Mouse (Mus musculus) heart, postnatal 14 days (tissue): ENCODE data around the gene Ncoa6. TPM values are rescaled to one million over a fixed set of nuclear protein-coding genes. Genes with fewer than 3 reads are reported as not detected.

Experiments used
- DNase-seq, 2 experiments: peaks; one replicate each; pipeline ENCODE4 v3.0.0; 2021 to 2022
- intact Hi-C: fragments of 180-260 bp; cut with DNase I; formaldehyde crosslinking; loops from one replicate; pipeline ENCODE4 v1.15.1; 2025
- total RNA-seq, 2 experiments: library from RNA; stranded (reverse); gene quantifications; 2 replicates each; pipeline ENCODE4 v1.2.3; 2021

The Ncoa6 gene
- total RNA-seq, 2 experiments from 2014 or later: 33.4 to 34.7 TPM

GRCm38 (mm10) chr2:155443446-155443845, 30.2 kb downstream of the Ncoa6 start:
- intact Hi-C loops: no loop called here
- DNase-seq: no peak

GRCm38 (mm10) chr2:155442916-155443315, 30.8 kb downstream of the Ncoa6 start:
- no peak for DNase-seq
- intact Hi-C loops: no loop called here

DNA sequence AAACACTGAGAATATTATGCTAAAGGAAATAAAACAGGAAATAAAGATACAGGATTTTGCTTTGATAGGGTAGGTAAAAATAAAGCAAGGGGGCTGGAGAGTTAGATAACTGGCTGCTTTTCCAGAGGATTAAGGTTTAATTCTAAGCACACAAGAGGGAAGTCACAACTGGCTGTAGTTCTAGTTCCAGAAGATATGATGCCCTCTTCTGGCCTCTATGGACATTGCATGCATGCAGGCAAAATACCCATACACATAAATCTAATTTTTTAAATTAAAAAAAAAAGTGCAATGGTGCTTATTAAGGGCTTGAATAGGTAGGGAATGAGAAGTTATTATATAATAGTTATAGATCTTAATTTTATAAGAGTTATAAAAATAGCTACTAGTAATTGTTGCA, 37.2 kb downstream of the Ncoa6 start:
- peak in 1 of 2 experiments; percentile 23 for DNase-seq
- intact Hi-C loops: no loop called here

DNA sequence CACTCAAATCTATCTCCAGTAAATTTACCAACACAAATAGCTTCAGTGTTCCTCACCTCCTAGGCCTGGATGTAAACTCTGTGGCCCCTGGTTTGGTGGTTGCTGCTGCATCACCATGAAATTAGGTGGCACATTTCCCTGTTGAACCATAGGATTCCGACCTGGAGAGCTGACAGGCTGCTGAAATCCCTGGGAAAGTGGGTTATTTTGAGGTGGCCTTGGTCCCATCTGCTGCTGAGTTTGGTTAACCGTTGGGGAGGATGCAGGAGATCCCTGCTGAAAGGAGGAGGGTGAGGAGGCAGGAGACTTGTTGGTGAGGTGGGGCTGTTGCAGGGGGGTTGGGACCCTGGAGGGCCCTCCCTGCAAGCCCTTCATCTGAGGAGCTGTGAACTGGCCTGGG, 52.8 kb downstream of the Ncoa6 start:
- no peak for DNase-seq
- intact Hi-C loops: no loop called here

- DNase-seq: no peak
- intact Hi-C loops: no loop called here
Observed at GRCm38 (mm10) chr2:155404635-155405034, 69.1 kb downstream of the Ncoa6 start.

DNA sequence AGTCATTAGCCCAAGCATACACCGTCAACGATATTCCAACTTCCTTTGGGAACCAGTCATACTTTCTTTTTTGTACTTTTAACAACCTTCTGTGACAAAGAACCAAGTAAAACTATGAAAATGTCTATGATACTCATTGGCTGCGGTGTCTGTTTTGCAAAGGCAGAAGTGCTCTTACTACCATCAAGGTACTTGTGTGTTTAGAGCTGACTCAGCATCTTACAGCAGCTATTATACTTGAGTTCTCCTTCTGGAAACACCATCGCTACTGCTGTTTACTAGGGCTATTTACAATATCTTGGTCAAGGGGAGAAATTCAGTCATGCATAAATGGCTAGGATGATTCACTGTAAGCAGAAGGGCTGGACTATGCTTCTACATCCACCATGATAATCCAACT, 71.8 kb downstream of the Ncoa6 start:
- intact Hi-C loops: no loop called here

GRCm38 (mm10) chr2:155400276-155400675, 73.4 kb downstream of the Ncoa6 start:
- no peak for DNase-seq
- intact Hi-C loops: no loop called here

More for the DNA sequence above, 71.8 kb downstream of the Ncoa6 start:
- DNase-seq: no peak

DNA sequence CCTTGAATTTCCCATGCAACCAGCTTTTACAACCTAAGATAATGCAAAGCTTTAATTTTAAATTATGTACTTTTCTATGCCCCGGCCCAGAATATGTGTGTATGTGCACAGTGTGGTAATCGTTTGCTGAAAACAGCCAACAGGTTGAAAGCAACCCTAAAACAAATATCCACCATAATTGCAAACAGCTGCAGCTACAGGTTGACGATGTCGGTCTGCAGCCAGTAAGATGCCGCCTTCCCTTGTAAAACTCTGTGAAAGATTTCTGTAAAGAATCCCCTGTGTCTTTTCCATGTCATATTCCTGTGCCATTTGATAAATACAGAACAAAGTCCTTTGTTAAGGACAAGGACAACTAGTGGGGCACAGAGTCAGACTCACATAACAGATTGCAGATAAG, 79.1 kb downstream of the Ncoa6 start:
- no peak for DNase-seq
- intact Hi-C loops: no loop called here

GRCm38 (mm10) chr2:155388573-155388972, 85.1 kb downstream of the Ncoa6 start:
- intact Hi-C loops: loop anchor here (5.0 kb wide), 1 partner anchor 181 kb away; no protein-coding TSS in a partner anchor
- no peak for DNase-seq

DNA sequence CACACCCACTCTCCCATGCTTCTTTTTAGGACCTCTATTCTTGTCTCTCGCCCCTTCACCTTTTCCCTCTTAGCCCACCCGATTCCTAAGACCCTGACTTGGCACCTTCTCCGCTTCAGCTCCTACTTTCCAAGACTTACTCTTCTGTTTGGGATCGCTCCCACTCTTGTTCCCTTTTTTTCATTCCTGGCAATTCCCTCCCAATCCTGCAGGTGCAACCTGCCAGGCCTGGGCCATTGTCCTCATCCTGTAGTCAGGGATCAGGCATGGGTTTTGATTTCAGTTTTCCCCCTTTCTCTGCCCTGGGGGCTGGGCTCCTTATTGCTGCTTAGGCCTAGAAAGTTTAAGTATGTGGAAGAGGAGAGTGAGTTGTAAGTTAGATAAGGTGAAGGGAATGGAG, 86.6 kb downstream of the Ncoa6 start:
- no peak for DNase-seq
- intact Hi-C loops: loop anchor here (5.0 kb wide), 1 partner anchor 180 kb away; no protein-coding TSS in a partner anchor

GRCm38 (mm10) chr2:155386534-155386899, 87.2 kb downstream of the Ncoa6 start:
- DNase-seq: peak in 1 of 2 experiments; percentile 24
- intact Hi-C loops: loop anchor here (5.0 kb wide), 1 partner anchor 179 kb away; no protein-coding TSS in a partner anchor

DNA sequence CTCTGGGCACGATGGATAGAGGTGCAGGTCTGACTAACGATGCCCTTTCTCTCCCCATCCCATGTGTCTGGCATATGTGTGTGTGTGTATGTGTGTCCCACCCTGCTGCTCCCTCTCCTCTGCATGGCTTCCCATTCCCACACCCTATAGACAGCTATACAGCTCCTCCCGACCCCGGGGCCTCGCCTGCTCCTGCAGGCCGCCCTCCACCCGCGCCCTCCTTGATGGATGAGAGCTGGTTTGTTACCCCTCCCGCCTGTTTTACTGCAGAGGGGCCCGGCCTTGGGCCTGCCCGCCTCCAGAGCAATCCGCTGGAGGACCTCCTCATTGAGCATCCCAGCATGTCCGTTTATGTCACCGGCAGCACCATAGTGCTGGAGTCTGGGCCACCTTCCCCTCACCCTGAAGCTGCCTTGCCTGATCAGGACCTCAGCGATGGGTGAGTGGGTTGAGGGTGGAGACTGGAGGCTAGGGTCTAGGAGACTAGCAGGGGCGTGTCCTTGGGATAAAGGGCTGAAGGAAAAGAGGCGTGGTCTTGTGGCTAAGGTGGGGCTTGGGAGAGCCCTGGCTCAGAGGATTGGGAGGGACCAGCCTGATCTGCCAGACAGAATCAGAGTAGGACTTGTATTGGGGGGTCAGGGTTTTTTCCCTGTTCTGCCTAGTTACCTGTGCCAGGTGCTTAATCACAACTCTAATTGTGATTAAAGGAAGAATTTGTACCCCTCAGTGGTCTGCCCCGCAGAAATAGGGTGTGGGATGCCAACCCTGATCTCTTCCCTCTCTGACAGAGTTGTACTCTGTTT, 87.8 kb downstream of the Ncoa6 start:
- DNase-seq: no peak
- intact Hi-C loops: loop anchor here (5.0 kb wide), 1 partner anchor 179 kb away; no protein-coding TSS in a partner anchor

GRCm38 (mm10) chr2:155385090-155385489, 88.6 kb downstream of the Ncoa6 start:
- peak; percentile 81 to 87 for DNase-seq
- intact Hi-C loops: loop anchor here (5.0 kb wide), 1 partner anchor 178 kb away; no protein-coding TSS in a partner anchor

GRCm38 (mm10) chr2:155382791-155383438, 90.8 kb downstream of the Ncoa6 start:
- intact Hi-C loops: loop anchor here (2.0 to 5.0 kb wide), 4 partner anchors 26 to 146 kb away; partner anchors contain the start of genes Dynlrb1, Map1lc3a and Pigu
- DNase-seq: peak; percentile 52 to 76

DNA sequence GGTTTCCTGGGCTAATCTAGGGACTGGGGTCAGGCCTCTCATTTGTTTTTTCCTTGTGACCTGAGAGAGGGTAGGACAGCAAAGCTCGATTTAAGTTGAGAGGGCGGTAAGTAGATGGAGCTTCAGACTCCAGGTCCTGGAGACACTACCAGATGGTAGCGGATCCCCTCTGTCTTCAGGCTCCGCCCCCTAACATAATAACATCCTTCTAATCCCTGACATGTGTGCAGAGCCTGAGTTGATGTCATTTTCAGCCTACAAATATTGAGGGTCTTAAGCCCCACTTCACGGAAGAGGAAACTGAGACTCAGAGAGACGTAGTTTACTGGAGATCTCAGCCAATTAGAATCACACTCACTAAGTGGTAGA, 91.4 kb downstream of the Ncoa6 start:
- DNase-seq: no peak
- intact Hi-C loops: loop anchor here (2.0 to 5.0 kb wide), 4 partner anchors 26 to 145 kb away; partner anchors contain the start of genes Dynlrb1, Map1lc3a and Pigu

DNA sequence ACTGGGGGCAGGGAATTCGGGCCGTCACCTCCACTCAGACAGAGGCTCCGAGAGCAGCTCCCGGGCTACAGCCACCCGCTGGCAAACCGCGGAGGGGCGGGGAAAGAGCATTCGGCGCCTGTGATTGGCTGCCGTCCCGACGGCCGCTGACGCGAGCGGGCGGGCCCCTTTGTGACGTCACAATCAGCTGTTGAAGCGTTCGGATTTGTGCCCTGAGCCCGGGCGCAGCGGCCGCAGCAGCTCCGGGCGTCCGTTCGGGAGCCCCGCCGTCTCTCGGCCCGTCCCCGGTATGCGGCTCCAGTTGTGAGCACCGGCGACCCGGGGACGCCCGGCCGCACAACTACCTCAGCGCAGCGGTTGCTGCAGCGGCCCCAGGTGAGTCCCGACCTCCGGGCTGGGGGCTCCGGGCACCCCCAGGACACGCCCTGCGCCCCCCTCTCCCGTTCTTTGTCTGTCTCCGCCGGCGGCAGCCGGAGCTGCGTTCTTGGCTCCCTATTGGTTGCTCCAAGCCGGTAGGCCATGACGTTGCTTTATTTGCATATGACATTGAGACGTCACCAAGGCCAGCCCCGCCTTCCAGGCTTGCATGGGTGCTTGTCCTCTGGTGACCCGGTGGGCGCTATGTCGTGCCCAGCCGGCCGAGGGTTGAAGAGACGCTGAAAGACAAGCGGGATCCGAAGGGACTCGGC, 91.9 kb downstream of the Ncoa6 start:
- intact Hi-C loops: loop anchor here (2.0 to 5.0 kb wide), 4 partner anchors 25 to 144 kb away; partner anchors contain the start of genes Dynlrb1, Map1lc3a and Pigu
- DNase-seq: peak; percentile 99

DNA sequence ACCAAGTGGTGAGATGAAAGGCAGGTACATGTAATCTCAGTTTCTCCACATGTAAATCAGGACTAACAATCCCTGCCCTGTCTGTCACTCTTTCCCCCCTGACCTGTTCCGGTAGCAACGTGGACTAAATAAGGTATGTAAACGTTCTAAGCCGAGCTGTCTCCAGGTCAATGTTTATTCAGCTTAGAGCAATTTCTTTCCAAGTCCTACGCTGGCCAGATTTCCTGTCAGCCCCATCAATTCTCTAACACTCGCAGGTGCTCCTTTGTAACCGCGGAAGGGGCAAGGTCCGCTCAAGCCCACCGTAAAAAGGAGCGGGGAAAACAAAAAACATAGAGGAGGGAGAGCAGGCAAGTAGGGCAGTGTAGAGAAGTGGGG, 92.6 kb downstream of the Ncoa6 start:
- intact Hi-C loops: loop anchor here (5.0 kb wide), 3 partner anchors 84 to 144 kb away; partner anchors contain the start of genes Dynlrb1 and Map1lc3a
- DNase-seq: no peak

DNA sequence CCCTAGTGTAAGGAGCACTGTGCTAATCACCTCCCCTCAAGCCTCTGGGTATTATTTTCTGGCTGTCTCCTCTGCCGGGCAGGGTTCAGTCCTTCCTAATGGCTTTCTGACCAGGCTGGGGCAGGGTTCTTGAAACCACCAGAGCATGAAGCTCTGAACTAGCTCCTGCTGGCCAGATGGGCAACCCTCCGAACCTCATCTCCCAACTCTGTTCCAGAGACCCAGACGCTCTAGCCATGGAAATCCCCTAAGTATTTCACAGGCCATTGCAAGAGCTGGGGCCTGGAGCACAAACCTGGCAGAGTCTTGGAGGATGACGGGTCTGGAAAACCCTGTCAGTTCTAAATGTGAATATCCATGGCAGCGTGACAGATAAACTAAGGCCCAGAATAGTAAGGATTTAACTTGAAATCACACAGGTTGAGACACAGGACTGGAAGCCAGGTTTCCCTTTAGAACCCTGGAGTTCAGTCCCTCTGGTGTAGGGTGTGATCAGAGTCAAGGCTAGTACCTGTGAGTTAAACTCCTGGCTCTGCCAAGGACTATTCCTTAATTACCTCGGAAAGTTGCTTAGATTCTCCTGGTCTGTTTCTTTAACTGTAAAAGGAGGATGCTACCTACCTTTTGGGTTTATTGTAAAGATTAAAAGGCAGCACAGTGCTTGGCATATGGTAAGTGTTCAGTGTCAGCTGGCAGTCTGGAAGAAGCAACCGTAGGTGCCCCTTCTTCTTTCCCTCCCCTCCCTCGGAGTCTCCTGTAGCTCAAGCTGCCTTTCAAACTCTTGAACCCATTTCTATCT, 93.2 kb downstream of the Ncoa6 start, which contains the start of gene Trp53inp2:
TSS of gene Trp53inp2 (plus strand) at position 799 of the 799 bp plus-strand sequence.
- DNase-seq: no peak
- intact Hi-C loops: loop anchor here (5.0 kb wide), 3 partner anchors 83 to 143 kb away; partner anchors contain the start of genes Dynlrb1 and Map1lc3a

- no peak for DNase-seq
- intact Hi-C loops: no loop called here
Observed at GRCm38 (mm10) chr2:155376191-155376590, 97.5 kb downstream of the Ncoa6 start.

DNA sequence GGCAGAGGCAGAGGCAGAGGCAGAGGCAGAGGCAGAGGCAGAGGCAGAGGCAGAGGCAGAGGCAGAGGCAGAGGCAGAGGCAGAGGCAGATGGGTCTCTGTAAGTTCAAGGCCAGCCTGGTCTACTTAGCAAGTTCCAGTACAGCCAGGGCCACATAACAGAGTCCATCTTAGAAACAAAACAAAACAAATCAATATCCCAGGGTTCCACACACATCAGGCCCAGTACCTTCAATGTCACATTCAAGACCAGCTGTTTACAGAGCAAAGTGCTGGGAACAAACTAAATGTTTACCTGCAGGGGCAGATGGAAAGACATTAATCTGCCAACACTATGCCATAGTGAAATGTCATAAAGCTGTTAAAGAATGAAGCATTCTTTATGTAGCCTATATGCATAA, 99.2 kb downstream of the Ncoa6 start:
- no peak for DNase-seq
- intact Hi-C loops: no loop called here
